Mouse (Mus musculus): ENCODE data around the gene Vmn1r199. TPM values are rescaled to one million over a fixed set of nuclear protein-coding genes. Genes with fewer than 3 reads are reported as not detected.
A peak's percentile ranks its signal among the peaks of the same experiment; 100 is the strongest.
"Not testable (repeated sequence)": the region's sequence is repeated elsewhere in the genome, so short reads cannot be mapped to it uniquely, and the experiment has no call there.

Vmn1r199 gene
- not detected in 2 replicates for polyA plus RNA-seq (2015; fragmentation: Nextera tagmentation; extraction: Ambion mirVana)

- H3K36me3 ChIP-seq (ENCODE audit: control insufficient read depth, insufficient read depth, low read length), result no peaks in the 10 kb centered on the region
- no peak within 1 kb of the TSS for H3K4me3 ChIP-seq (ENCODE audit: low read depth, low read length)
- TF ChIP-seq EP300 (optimal IDR thresholded peaks at IDR 0.05), result no peak
- TF ChIP-seq CTCF (IDR thresholded peaks at IDR 0.05; ENCODE audit: low read depth), result no peak
- H3K4me2 ChIP-seq (replicated peaks; ENCODE audit: low read depth), result no peak within 1 kb of the TSS
- H3K9me3 ChIP-seq (ENCODE audit: control insufficient read depth, low read length), result no peaks in the 10 kb centered on the region
- DNase-seq (ENCODE audit: low spot score) (no peak), ATAC-seq (ENCODE audit: low FRiP score, low TSS enrichment) (no peak)
- H3K4me1 ChIP-seq (replicated peaks; ENCODE audit: control insufficient read depth, insufficient read depth), result no peaks in the 10 kb centered on the region
- no peak within 1 kb of the TSS for H3K27ac ChIP-seq (replicated peaks)
- 66% methylated on average over 2 of the region's 2 CpGs for WGBS
- H3K27me3 ChIP-seq (ENCODE audit: control insufficient read depth, insufficient read depth, low read length), result no peaks in the 10 kb centered on the region
- no peak within 1 kb of the TSS for H3K9ac ChIP-seq (ENCODE audit: low read length)
These were observed at the start of gene Vmn1r199 for GRCm38 (mm10) chr13:22379518-22379917. Gene Vmn1r199 (plus strand): TSS chr13:22379818.

GRCm38 (mm10) chr13:22333269-22333668, 46.3 kb upstream of the Vmn1r199 start:
- Histone ChIP-seq H3K9me3 (ENCODE audit: control insufficient read depth, low read length) (no peaks in the 10 kb centered on the region), H3K4me2 (replicated peaks; ENCODE audit: low read depth) (no peak overlapping the region), H3K4me3 (ENCODE audit: low read depth, low read length) (no peak overlapping the region), H3K9ac (ENCODE audit: low read length) (no peak overlapping the region), H3K36me3 (ENCODE audit: control insufficient read depth, insufficient read depth, low read length) (no peaks in the 10 kb centered on the region), H3K27ac (replicated peaks) (no peak overlapping the region), H3K4me1 (replicated peaks; ENCODE audit: control insufficient read depth, insufficient read depth) (no peaks in the 10 kb centered on the region), H3K27me3 (ENCODE audit: control insufficient read depth, insufficient read depth, low read length) (no peaks in the 10 kb centered on the region)
- WGBS, result 79% methylated on average over 2 of the region's 2 CpGs
- DNase-seq (ENCODE audit: low spot score), result no peak
- ATAC-seq (ENCODE audit: low FRiP score, low TSS enrichment), result no peak
- TF ChIP-seq CTCF (IDR thresholded peaks at IDR 0.05; ENCODE audit: low read depth), result no peak
- TF ChIP-seq EP300 (optimal IDR thresholded peaks at IDR 0.05), result no peak

GRCm38 (mm10) chr13:22335565-22335964, 44.1 kb upstream of the Vmn1r199 start:
- no peak for DNase-seq (ENCODE audit: low spot score)
- Histone ChIP-seq H3K27me3 (ENCODE audit: control insufficient read depth, insufficient read depth, low read length) (no peaks in the 10 kb centered on the region), H3K36me3 (ENCODE audit: control insufficient read depth, insufficient read depth, low read length) (no peaks in the 10 kb centered on the region), H3K4me1 (replicated peaks; ENCODE audit: control insufficient read depth, insufficient read depth) (no peaks in the 10 kb centered on the region), H3K4me2 (replicated peaks; ENCODE audit: low read depth) (no peak overlapping the region), H3K27ac (replicated peaks) (no peak overlapping the region), H3K9me3 (ENCODE audit: control insufficient read depth, low read length) (no peaks in the 10 kb centered on the region), H3K9ac (ENCODE audit: low read length) (no peak overlapping the region), H3K4me3 (ENCODE audit: low read depth, low read length) (no peak overlapping the region)
- no peak for ATAC-seq (ENCODE audit: low FRiP score, low TSS enrichment)
- 73% methylated on average over 1 of the region's 1 CpGs for whole genome bisulfite sequencing
- TF ChIP-seq CTCF (IDR thresholded peaks at IDR 0.05; ENCODE audit: low read depth) (no peak), EP300 (optimal IDR thresholded peaks at IDR 0.05) (no peak)

GRCm38 (mm10) chr13:22350064-22350463, 29.6 kb upstream of the Vmn1r199 start, which contains the start of gene Vmn1r198:
Gene Vmn1r198 (plus strand): TSS chr13:22350364.
- no peak within 1 kb of the TSS for H3K4me3 ChIP-seq (ENCODE audit: low read depth, low read length)
- no peaks in the 10 kb centered on the region for H3K4me1 ChIP-seq (replicated peaks; ENCODE audit: control insufficient read depth, insufficient read depth)
- H3K27me3 ChIP-seq (ENCODE audit: control insufficient read depth, insufficient read depth, low read length), result no peaks in the 10 kb centered on the region
- H3K9ac ChIP-seq (ENCODE audit: low read length), result no peak within 1 kb of the TSS
- TF ChIP-seq EP300 (optimal IDR thresholded peaks at IDR 0.05), result no peak
- no peak for TF ChIP-seq CTCF (IDR thresholded peaks at IDR 0.05; ENCODE audit: low read depth)
- 28% methylated on average over 1 of the region's 1 CpGs for WGBS
- H3K36me3 ChIP-seq (ENCODE audit: control insufficient read depth, insufficient read depth, low read length), result no peaks in the 10 kb centered on the region
- DNase-seq (ENCODE audit: low spot score) (no peak), ATAC-seq (ENCODE audit: low FRiP score, low TSS enrichment) (no peak)
- H3K4me2 ChIP-seq (replicated peaks; ENCODE audit: low read depth), result no peak within 1 kb of the TSS
- H3K27ac ChIP-seq (replicated peaks), result no peak within 1 kb of the TSS
- no peaks in the 10 kb centered on the region for H3K9me3 ChIP-seq (ENCODE audit: control insufficient read depth, low read length)

GRCm38 (mm10) chr13:22350813-22351212, 28.8 kb upstream of the Vmn1r199 start:
- ATAC-seq (ENCODE audit: low FRiP score, low TSS enrichment), result no peak
- WGBS, result 65% methylated on average over 1 of the region's 1 CpGs

GRCm38 (mm10) chr13:22381128-22381527, 1.5 kb downstream of the Vmn1r199 start:
- H3K4me2 ChIP-seq (replicated peaks; ENCODE audit: low read depth); H3K27me3 ChIP-seq (ENCODE audit: control insufficient read depth, insufficient read depth, low read length); H3K36me3 ChIP-seq (ENCODE audit: control insufficient read depth, insufficient read depth, low read length); H3K4me3 ChIP-seq (ENCODE audit: low read depth, low read length); H3K9ac ChIP-seq (ENCODE audit: low read length); H3K9me3 ChIP-seq (ENCODE audit: control insufficient read depth, low read length); H3K4me1 ChIP-seq (replicated peaks; ENCODE audit: control insufficient read depth, insufficient read depth); DNase-seq (ENCODE audit: low spot score): not testable (repeated sequence)
- peak overlapping the region; percentile 78 for H3K27ac ChIP-seq (replicated peaks)
- ATAC-seq (ENCODE audit: low FRiP score, low TSS enrichment), result peak; percentile 69; the same call in 1 of the 2 replicates
- WGBS, result 34% methylated on average over 3 of the region's 3 CpGs

More at GRCm38 (mm10) chr13:22350813-22351212, 28.8 kb upstream of the Vmn1r199 start:
- Histone ChIP-seq H3K4me2 (replicated peaks; ENCODE audit: low read depth) (no peak overlapping the region), H3K27me3 (ENCODE audit: control insufficient read depth, insufficient read depth, low read length) (no peaks in the 10 kb centered on the region), H3K36me3 (ENCODE audit: control insufficient read depth, insufficient read depth, low read length) (no peaks in the 10 kb centered on the region), H3K4me1 (replicated peaks; ENCODE audit: control insufficient read depth, insufficient read depth) (no peaks in the 10 kb centered on the region), H3K9me3 (ENCODE audit: control insufficient read depth, low read length) (no peaks in the 10 kb centered on the region), H3K9ac (ENCODE audit: low read length) (no peak overlapping the region), H3K27ac (replicated peaks) (no peak overlapping the region), H3K4me3 (ENCODE audit: low read depth, low read length) (no peak overlapping the region)
- TF ChIP-seq CTCF (IDR thresholded peaks at IDR 0.05; ENCODE audit: low read depth) (no peak), EP300 (optimal IDR thresholded peaks at IDR 0.05) (no peak)
- DNase-seq (ENCODE audit: low spot score), result no peak
